Comparison of ENCODE assay signal across 8 mouse cellular contexts in the genomic region with DNA sequence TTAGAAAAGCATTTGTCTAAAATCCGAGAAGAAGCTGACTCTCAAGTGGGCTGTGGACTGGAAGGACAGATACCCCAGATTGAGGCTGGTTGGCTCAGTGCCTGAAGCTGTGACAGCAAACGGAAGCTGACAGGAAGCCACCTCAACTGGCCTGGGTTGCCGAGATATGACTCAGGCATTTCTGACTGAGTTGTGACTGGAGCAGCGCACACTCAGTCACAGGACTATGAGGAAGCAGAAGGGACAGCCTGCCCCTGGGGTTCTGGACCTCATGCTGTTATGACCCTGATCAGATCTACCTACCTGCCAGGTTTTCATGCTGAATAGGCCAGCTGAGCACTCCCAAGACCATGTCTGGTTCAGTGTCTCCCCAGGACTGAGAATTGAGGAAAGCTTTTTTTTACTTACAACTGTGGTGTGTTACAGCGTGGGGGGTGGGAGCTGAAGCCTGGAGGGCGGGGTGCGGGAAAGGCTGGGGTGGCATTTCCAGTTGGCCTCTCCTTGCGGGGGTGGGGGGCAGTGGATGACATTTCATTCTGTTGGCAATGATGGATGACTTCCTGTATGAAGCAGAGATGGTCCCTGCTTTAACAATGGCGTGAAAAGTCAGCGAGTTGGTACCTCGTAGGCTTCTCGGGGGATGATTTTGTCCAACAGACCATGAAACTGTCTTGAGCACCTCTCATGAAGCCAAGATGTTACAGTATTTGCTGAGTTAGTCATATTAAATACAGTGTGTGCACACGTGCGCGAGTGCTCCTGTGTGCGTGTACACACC. TPM values are rescaled to one million over a fixed set of nuclear protein-coding genes. Genes with fewer than 3 reads are reported as not detected.
DNase-seq lines count a peak whose midpoint lies in the region; ATAC-seq lines count a peak whose summit lies in the region.

No protein-coding gene starts in this region.

- WGBS in midbrain, embryonic 10.5 days: 88% methylated on average over 16 of the region's 16 CpGs
- WGBS in midbrain, embryonic 13.5 days: 86% methylated on average over 16 of the region's 16 CpGs
- WGBS in intestine, embryonic 14.5 days: 59% methylated on average over 16 of the region's 16 CpGs
- WGBS in limb, embryonic 10.5 days: 76% methylated on average over 16 of the region's 16 CpGs

- H3K4me2 ChIP-seq in midbrain, embryonic 13.5 days (replicated peaks): no peak overlapping the region
- no peak overlapping the region; the same call in 1 of the 2 replicates for H3K4me2 ChIP-seq in intestine, embryonic 14.5 days (ENCODE audit: low read length)

- ATAC-seq in midbrain, embryonic 13.5 days: no peak
- ATAC-seq in intestine, embryonic 14.5 days (replicated peaks; ENCODE audit: low FRiP score, low TSS enrichment, low read depth): 0 out of 2 replicates have a peak, but pooled peaks have one; percentile 68
- peak; percentile 90 for ATAC-seq in monocyte, adult 5-6 weeks (replicated peaks; ENCODE audit: insufficient number of reproducible peaks, low FRiP score, low TSS enrichment, poor library complexity, severe bottlenecking)

- H3K36me3 ChIP-seq in midbrain, embryonic 10.5 days: peaks cover 51% of the 10 kb centered on the region
- H3K36me3 ChIP-seq in midbrain, embryonic 13.5 days: peaks cover 44% of the 10 kb centered on the region
- peaks cover 29% of the 10 kb centered on the region for H3K36me3 ChIP-seq in intestine, embryonic 14.5 days (ENCODE audit: control insufficient read depth, insufficient read depth, low read length)
- peaks cover 58% of the 10 kb centered on the region for H3K36me3 ChIP-seq in limb, embryonic 10.5 days

- peaks cover 19% of the 10 kb centered on the region for H3K4me1 ChIP-seq in midbrain, embryonic 10.5 days
- H3K4me1 ChIP-seq in midbrain, embryonic 13.5 days (replicated peaks): peaks cover 8% of the 10 kb centered on the region
- H3K4me1 ChIP-seq in brown adipose tissue, adult 24 weeks (ENCODE audit: control insufficient read depth, insufficient read depth, insufficient read length, low read length): peaks cover 34% of the 10 kb centered on the region
- peaks cover 14% of the 10 kb centered on the region for H3K4me1 ChIP-seq in intestine, embryonic 14.5 days (replicated peaks; ENCODE audit: control insufficient read depth, insufficient read depth, low read length)
- H3K4me1 ChIP-seq in limb, embryonic 10.5 days: peaks cover 15% of the 10 kb centered on the region

- no peak overlapping the region for H3K9ac ChIP-seq in midbrain, embryonic 13.5 days (replicated peaks)
- H3K9ac ChIP-seq in intestine, embryonic 14.5 days (ENCODE audit: low read length): no peak overlapping the region

- no peak for DNase-seq in midbrain, embryonic 10.5 days (ENCODE audit: low spot score)
- peak; percentile 99 for DNase-seq in heart, adult 11 months
- no peak for DNase-seq in intestine, embryonic 14.5 days (ENCODE audit: low spot score)
- DNase-seq in limb, embryonic 10.5 days (ENCODE audit: low spot score): no peak
- DNase-seq in thymus, postnatal 25 days: peak; percentile 66

- no peak overlapping the region for H3K4me3 ChIP-seq in midbrain, embryonic 10.5 days
- no peak overlapping the region for H3K4me3 ChIP-seq in midbrain, embryonic 13.5 days (replicated peaks)
- H3K4me3 ChIP-seq in brown adipose tissue, adult 24 weeks (ENCODE audit: insufficient read depth, low read depth, low read length): no peak overlapping the region
- no peak overlapping the region for H3K4me3 ChIP-seq in intestine, embryonic 14.5 days (ENCODE audit: low read depth, low read length)
- no peak overlapping the region for H3K4me3 ChIP-seq in limb, embryonic 10.5 days

- H3K27ac ChIP-seq in midbrain, embryonic 10.5 days (replicated peaks): peak overlapping the region; percentile 38; the same call in 1 of the 2 replicates
- H3K27ac ChIP-seq in midbrain, embryonic 13.5 days: no peak overlapping the region
- H3K27ac ChIP-seq in brown adipose tissue, adult 24 weeks (replicated peaks; ENCODE audit: low read depth, low read length): peak overlapping the region; percentile 76
- H3K27ac ChIP-seq in intestine, embryonic 14.5 days (ENCODE audit: low read depth): no peak overlapping the region
- H3K27ac ChIP-seq in limb, embryonic 10.5 days: 0 out of 2 replicates have a peak overlapping the region, but pooled peaks have one; percentile 46

- H3K9me3 ChIP-seq in midbrain, embryonic 10.5 days (replicated peaks): no peaks in the 10 kb centered on the region
- H3K9me3 ChIP-seq in midbrain, embryonic 13.5 days: no peaks in the 10 kb centered on the region
- no peaks in the 10 kb centered on the region for H3K9me3 ChIP-seq in intestine, embryonic 14.5 days (ENCODE audit: control insufficient read depth, low read length)
- H3K9me3 ChIP-seq in limb, embryonic 10.5 days (replicated peaks): no peaks in the 10 kb centered on the region

- no peaks in the 10 kb centered on the region for H3K27me3 ChIP-seq in midbrain, embryonic 10.5 days (ENCODE audit: low read depth, poor library complexity, severe bottlenecking)
- no peaks in the 10 kb centered on the region for H3K27me3 ChIP-seq in midbrain, embryonic 13.5 days
- no peaks in the 10 kb centered on the region for H3K27me3 ChIP-seq in intestine, embryonic 14.5 days (replicated peaks; ENCODE audit: control insufficient read depth, insufficient read depth, low read length)
- H3K27me3 ChIP-seq in limb, embryonic 10.5 days (ENCODE audit: low read depth, poor library complexity, severe bottlenecking): no peaks in the 10 kb centered on the region

RNA-seq across cellular contexts. Expression of gene Tmem120a, which starts 30.6 kb away (rescaled TPM):
- 64.1 and 65.9 TPM in 2 replicates for polyA plus RNA-seq in midbrain, embryonic 10.5 days (2016; fragmentation: Nextera tagmentation; extraction: Ambion mirVana)
- polyA plus RNA-seq in midbrain, embryonic 13.5 days (2015; fragmentation: Nextera tagmentation; extraction: Ambion mirVana): 70.1 and 72.7 TPM in 2 replicates
- 131 and 304 TPM in 2 replicates for polyA plus RNA-seq in brown adipose tissue, adult 24 weeks (2012; ENCODE audit: insufficient read depth, insufficient read length, missing spikeins)
- polyA plus RNA-seq in intestine, embryonic 14.5 days (2014; fragmentation: Nextera tagmentation; extraction: Ambion mirVana): 40.4 and 40.9 TPM in 2 replicates
- polyA plus RNA-seq in limb, embryonic 10.5 days (2016; fragmentation: Nextera tagmentation; extraction: Ambion mirVana): 54.1 and 62.5 TPM in 2 replicates
- total RNA-seq in monocyte, adult 5-6 weeks (2017): 16.5 to 34.4 TPM (median 19.1 TPM) in 3 replicates

RNA-seq across cellular contexts. Expression of gene Por, which starts 43.8 kb away (rescaled TPM):
- polyA plus RNA-seq in midbrain, embryonic 10.5 days (2016; fragmentation: Nextera tagmentation; extraction: Ambion mirVana): 114 and 145 TPM in 2 replicates
- 128 and 137 TPM in 2 replicates for polyA plus RNA-seq in midbrain, embryonic 13.5 days (2015; fragmentation: Nextera tagmentation; extraction: Ambion mirVana)
- 138 and 156 TPM in 2 replicates for polyA plus RNA-seq in brown adipose tissue, adult 24 weeks (2012; ENCODE audit: insufficient read depth, insufficient read length, missing spikeins)
- polyA plus RNA-seq in intestine, embryonic 14.5 days (2014; fragmentation: Nextera tagmentation; extraction: Ambion mirVana): 57.7 and 66.5 TPM in 2 replicates
- polyA plus RNA-seq in limb, embryonic 10.5 days (2016; fragmentation: Nextera tagmentation; extraction: Ambion mirVana): 166 and 179 TPM in 2 replicates
- 51.2 to 59.0 TPM (median 57.1 TPM) in 3 replicates for total RNA-seq in monocyte, adult 5-6 weeks (2017)

Comparison
In these comparisons a context has a peak if more than half of its experiments do, and no peak if none do; other contexts are left out.
1. H3K27ac ChIP-seq: peak in midbrain, embryonic 10.5 days (single experiment), brown adipose tissue, adult 24 weeks (single experiment) and limb, embryonic 10.5 days (single experiment); none in midbrain, embryonic 13.5 days (single experiment) and intestine, embryonic 14.5 days (single experiment).
2. DNase-seq: peak in heart, adult 11 months (single experiment) and thymus, postnatal 25 days (single experiment); none in midbrain, embryonic 10.5 days (single experiment), intestine, embryonic 14.5 days (single experiment) and limb, embryonic 10.5 days (single experiment).